Comparison of ENCODE assay signal across 7 mouse cellular contexts in the genomic region with DNA sequence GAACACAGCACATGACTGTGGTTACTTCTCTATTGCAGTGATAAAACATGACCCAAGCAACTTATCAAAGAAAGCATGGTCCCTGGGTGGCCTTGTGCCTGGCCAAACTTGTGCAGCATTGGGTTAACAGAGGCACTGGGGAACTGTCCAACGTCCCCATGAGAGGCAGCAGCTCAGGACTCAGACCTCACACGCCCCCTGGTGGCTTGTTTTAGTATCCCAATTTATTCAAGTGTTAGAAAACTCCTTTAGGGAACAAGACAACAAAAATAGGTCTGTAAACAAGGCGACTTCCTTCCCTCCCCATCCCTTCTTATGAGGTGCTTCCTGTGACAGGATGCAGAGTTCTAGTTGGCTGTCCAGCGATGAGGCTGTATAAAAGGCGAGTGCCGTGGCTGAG. TPM values are rescaled to one million over a fixed set of nuclear protein-coding genes. Genes with fewer than 3 reads are reported as not detected.
DNase-seq lines count a peak whose midpoint lies in the region; ATAC-seq lines count a peak whose summit lies in the region.

No protein-coding gene starts in this region.

- DNase-seq in neural tube, embryonic 10.5 days (ENCODE audit: extremely low spot score, low spot score), result peak; percentile 35
- peak; percentile 38 for DNase-seq in WW6 (ENCODE audit: low read depth, low spot score)
- peak; percentile 81 to 89 for DNase-seq in cerebellum, postnatal 10 days
- DNase-seq in heart, postnatal 36 days, result peak; percentile 57 to 62
- DNase-seq in liver, result peak; percentile 51
- DNase-seq in retina, embryonic 14.5 days (ENCODE audit: low spot score), result peak; percentile 87

- H3K4me3 ChIP-seq in neural tube, embryonic 15.5 days (replicated peaks), result no peak overlapping the region

- no peak for ATAC-seq in neural tube, embryonic 15.5 days (ENCODE audit: low FRiP score)

- intact Hi-C loops in heart, postnatal 36 days (cut with DNase I), result loop anchor here (2.0 to 5.0 kb wide), 2 partner anchors 48 to 143 kb away; partner anchors contain the start of genes Sec14l5 and Ubn1

- H3K27me3 ChIP-seq in neural tube, embryonic 15.5 days (replicated peaks), result peaks cover 5% of the 10 kb centered on the region; the same call in 1 of the 2 replicates

- no peaks in the 10 kb centered on the region for H3K9me3 ChIP-seq in neural tube, embryonic 15.5 days (replicated peaks)

- peaks cover 8% of the 10 kb centered on the region; the same call in 1 of the 2 replicates for H3K36me3 ChIP-seq in neural tube, embryonic 15.5 days

- H3K4me1 ChIP-seq in neural tube, embryonic 15.5 days, result no peaks in the 10 kb centered on the region

- no peak overlapping the region for H3K27ac ChIP-seq in neural tube, embryonic 15.5 days (replicated peaks)

- H3K9ac ChIP-seq in neural tube, embryonic 15.5 days (replicated peaks), result no peak overlapping the region

- H3K4me2 ChIP-seq in neural tube, embryonic 15.5 days, result no peak overlapping the region

- 33% methylated on average over 6 of the region's 6 CpGs for WGBS in neural tube, embryonic 15.5 days

RNA-seq across cellular contexts. Expression of gene Nagpa, which starts 8.7 kb away (rescaled TPM):
- 13.2 and 17.7 TPM in 2 replicates for polyA plus RNA-seq in neural tube, embryonic 15.5 days (2015; fragmentation: Nextera tagmentation; extraction: Ambion mirVana)
- total RNA-seq in heart, postnatal 36 days (2021), result 10 to 100 TPM; 13.4 to 14.5 TPM

RNA-seq across cellular contexts. Expression of gene AU021092, which starts 27.0 kb away (rescaled TPM):
- polyA plus RNA-seq in neural tube, embryonic 15.5 days (2015; fragmentation: Nextera tagmentation; extraction: Ambion mirVana), result 13.6 and 13.9 TPM in 2 replicates
- total RNA-seq in heart, postnatal 36 days (2021), result 10 to 100 TPM; 22.9 to 23.6 TPM

RNA-seq across cellular contexts. Expression of gene Alg1, which starts 38.3 kb away (rescaled TPM):
- 38.0 and 42.8 TPM in 2 replicates for polyA plus RNA-seq in neural tube, embryonic 15.5 days (2015; fragmentation: Nextera tagmentation; extraction: Ambion mirVana)
- 10 to 100 TPM; 13.8 to 14.7 TPM for total RNA-seq in heart, postnatal 36 days (2021)

RNA-seq across cellular contexts. Expression of gene Sec14l5, which starts 48.2 kb away (rescaled TPM):
- polyA plus RNA-seq in neural tube, embryonic 15.5 days (2015; fragmentation: Nextera tagmentation; extraction: Ambion mirVana), result 0.33 and 0.34 TPM in 2 replicates
- under 1 TPM; 0.51 to 0.78 TPM for total RNA-seq in heart, postnatal 36 days (2021)

Comparison
In these comparisons a context has a peak if more than half of its experiments do, and no peak if none do; other contexts are left out.
1. DNase-seq: peak in every context shown above with its lines; median percentile 87 in retina, embryonic 14.5 days; 85 in cerebellum, postnatal 10 days; 60 in heart, postnatal 36 days; 51 in liver; 38 in WW6; 35 in neural tube, embryonic 10.5 days.